Mouse (Mus musculus): ENCODE measurements at regions not wholly inside any gene's neighbourhood (a gene's known extent, or its start where the extent isn't known, plus 50 kb on each side); places are given as distances from the start of the nearest gene placed in this dataset.

- Histone ChIP-seq H3K4me1 (ENCODE audit: insufficient read depth, low read length) (no peaks in the 10 kb centered on the region), H3K27me3 (ENCODE audit: insufficient read depth, low read length) (no peaks in the 10 kb centered on the region), H3K9me3 (ENCODE audit: low read length) (no peaks in the 10 kb centered on the region), H3K36me3 (ENCODE audit: insufficient read depth, low read length) (no peaks in the 10 kb centered on the region), H3K4me3 (ENCODE audit: low read length) (no peak overlapping the region), H3K4me2 (ENCODE audit: low read depth, low read length) (no peak overlapping the region), H3K27ac (no peak overlapping the region), H3K9ac (replicated peaks; ENCODE audit: low read length) (no peak overlapping the region)
- no peak for DNase-seq (ENCODE audit: low spot score)
- TF ChIP-seq CTCF (IDR thresholded peaks at IDR 0.05; ENCODE audit: low read depth) = no peak; the same call in 1 of the 2 replicates
- 100% methylated on average over 1 of the region's 1 CpGs for WGBS
- no peak for ATAC-seq
Measured at GRCm38 (mm10) chrX:19201383-19201782, 279.7 kb downstream of the Tex13c3 start.

DNA sequence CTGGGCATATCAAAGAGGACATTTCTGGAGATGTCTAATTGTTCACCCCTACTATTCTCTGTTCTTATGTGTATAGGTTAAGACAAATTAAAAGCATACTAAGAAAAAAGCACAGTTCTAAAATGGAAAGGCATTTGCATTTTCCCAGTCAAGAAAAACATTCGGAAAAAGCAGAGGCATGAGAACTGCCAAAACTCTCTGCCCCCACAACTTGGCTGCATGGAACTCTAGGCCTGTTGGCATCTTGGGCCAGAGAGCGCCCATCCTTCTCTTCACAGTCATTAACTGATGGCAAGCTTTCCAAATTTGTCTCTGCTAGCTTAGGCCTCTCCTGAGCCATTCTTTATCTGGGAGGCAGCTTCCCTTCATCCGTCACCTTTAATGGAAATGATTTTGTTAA lies 281.6 kb downstream of the Tex13c3 start:
- Histone ChIP-seq H3K9ac (replicated peaks; ENCODE audit: low read length) (no peak overlapping the region), H3K4me1 (ENCODE audit: insufficient read depth, low read length) (no peaks in the 10 kb centered on the region), H3K36me3 (ENCODE audit: insufficient read depth, low read length) (no peaks in the 10 kb centered on the region), H3K27ac (no peak overlapping the region), H3K27me3 (ENCODE audit: insufficient read depth, low read length) (no peaks in the 10 kb centered on the region), H3K4me3 (ENCODE audit: low read length) (no peak overlapping the region), H3K9me3 (ENCODE audit: low read length) (no peaks in the 10 kb centered on the region), H3K4me2 (ENCODE audit: low read depth, low read length) (no peak overlapping the region)
- no peak for TF ChIP-seq CTCF (IDR thresholded peaks at IDR 0.05; ENCODE audit: low read depth)
- ATAC-seq (no peak), DNase-seq (ENCODE audit: low spot score) (no peak)
- WGBS = 88% methylated on average over 3 of the region's 3 CpGs

DNA sequence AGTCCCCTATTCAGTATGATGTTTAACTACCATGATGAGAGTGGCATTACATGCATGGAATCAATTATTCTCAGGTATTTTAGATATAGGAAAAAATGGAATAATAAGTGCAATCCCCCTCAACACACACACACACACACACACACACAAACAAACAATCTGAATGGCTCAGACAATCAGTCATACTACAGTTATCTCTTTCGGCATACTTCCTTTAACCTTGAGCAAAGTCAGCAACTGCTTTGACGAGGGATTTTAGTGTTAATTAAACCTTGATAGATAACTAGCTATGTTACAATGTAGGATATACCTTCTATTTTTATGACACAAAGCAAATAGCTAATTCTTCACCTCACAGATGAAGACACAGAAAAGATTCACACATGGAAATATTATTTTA lies 312.1 kb downstream of the Tex13c3 start:
- Histone ChIP-seq H3K27me3 (ENCODE audit: insufficient read depth, low read length) (no peaks in the 10 kb centered on the region), H3K9me3 (ENCODE audit: low read length) (no peaks in the 10 kb centered on the region), H3K4me2 (ENCODE audit: low read depth, low read length) (no peak overlapping the region), H3K9ac (replicated peaks; ENCODE audit: low read length) (no peak overlapping the region), H3K27ac (no peak overlapping the region), H3K36me3 (ENCODE audit: insufficient read depth, low read length) (no peaks in the 10 kb centered on the region), H3K4me1 (ENCODE audit: insufficient read depth, low read length) (no peaks in the 10 kb centered on the region), H3K4me3 (ENCODE audit: low read length) (no peak overlapping the region)
- TF ChIP-seq CTCF (IDR thresholded peaks at IDR 0.05; ENCODE audit: low read depth) = no peak
- WGBS = 80% methylated on average over 2 of the region's 2 CpGs
- ATAC-seq = no peak
- no peak for DNase-seq (ENCODE audit: low spot score)

DNA sequence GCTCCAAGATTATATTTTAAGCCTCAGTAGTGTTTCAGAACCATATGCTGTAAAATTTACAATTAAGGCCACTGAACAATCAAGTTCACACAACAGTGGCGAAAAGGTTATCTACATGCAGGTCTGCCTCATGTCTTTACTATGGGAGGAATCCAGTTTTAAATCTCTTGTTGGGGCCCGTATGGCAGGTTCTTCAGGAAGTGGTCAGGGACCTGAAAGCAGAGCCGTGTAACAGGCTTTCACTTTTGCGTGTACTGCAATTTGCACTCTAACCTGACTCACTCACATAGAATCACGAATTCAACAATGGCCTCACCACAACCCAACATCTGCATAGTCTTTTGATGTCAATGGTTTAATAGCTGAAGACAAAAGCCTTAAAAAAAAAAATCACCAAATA lies 312.6 kb downstream of the Tex13c3 start:
- Histone ChIP-seq H3K4me3 (ENCODE audit: low read length) (no peak overlapping the region), H3K36me3 (ENCODE audit: insufficient read depth, low read length) (no peaks in the 10 kb centered on the region), H3K4me1 (ENCODE audit: insufficient read depth, low read length) (no peaks in the 10 kb centered on the region), H3K4me2 (ENCODE audit: low read depth, low read length) (no peak overlapping the region), H3K9me3 (ENCODE audit: low read length) (no peaks in the 10 kb centered on the region), H3K9ac (replicated peaks; ENCODE audit: low read length) (no peak overlapping the region), H3K27me3 (ENCODE audit: insufficient read depth, low read length) (no peaks in the 10 kb centered on the region), H3K27ac (no peak overlapping the region)
- 86% methylated on average over 5 of the region's 5 CpGs for WGBS
- DNase-seq (ENCODE audit: low spot score) (no peak), ATAC-seq (no peak)
- no peak for TF ChIP-seq CTCF (IDR thresholded peaks at IDR 0.05; ENCODE audit: low read depth)

DNA sequence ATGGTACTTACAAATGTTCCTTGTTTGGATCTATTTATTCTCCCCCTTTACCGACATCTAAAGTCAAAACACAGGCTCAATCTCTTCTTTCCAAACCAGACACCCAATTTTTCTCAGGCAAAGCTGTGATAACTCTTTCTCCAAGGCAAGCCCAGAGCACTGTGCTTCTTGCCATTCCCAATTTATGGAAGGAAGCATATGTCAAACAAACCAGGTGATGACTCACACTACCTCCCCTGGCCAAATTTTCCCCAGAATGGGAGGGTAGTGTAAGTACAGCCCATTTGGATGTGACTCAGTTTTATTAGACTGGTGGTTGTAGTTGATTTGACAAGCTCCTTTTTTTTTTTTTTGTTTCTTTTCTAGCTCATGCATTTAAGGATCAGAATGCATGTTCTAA lies 313.0 kb downstream of the Tex13c3 start:
- Histone ChIP-seq H3K9ac (replicated peaks; ENCODE audit: low read length) (no peak overlapping the region), H3K27me3 (ENCODE audit: insufficient read depth, low read length) (no peaks in the 10 kb centered on the region), H3K9me3 (ENCODE audit: low read length) (no peaks in the 10 kb centered on the region), H3K4me3 (ENCODE audit: low read length) (no peak overlapping the region), H3K4me2 (ENCODE audit: low read depth, low read length) (no peak overlapping the region), H3K27ac (no peak overlapping the region), H3K4me1 (ENCODE audit: insufficient read depth, low read length) (no peaks in the 10 kb centered on the region), H3K36me3 (ENCODE audit: insufficient read depth, low read length) (no peaks in the 10 kb centered on the region)
- ATAC-seq = no peak
- no peak for TF ChIP-seq CTCF (IDR thresholded peaks at IDR 0.05; ENCODE audit: low read depth)
- WGBS = 77% methylated on average over 1 of the region's 1 CpGs
- no peak for DNase-seq (ENCODE audit: low spot score)

DNA sequence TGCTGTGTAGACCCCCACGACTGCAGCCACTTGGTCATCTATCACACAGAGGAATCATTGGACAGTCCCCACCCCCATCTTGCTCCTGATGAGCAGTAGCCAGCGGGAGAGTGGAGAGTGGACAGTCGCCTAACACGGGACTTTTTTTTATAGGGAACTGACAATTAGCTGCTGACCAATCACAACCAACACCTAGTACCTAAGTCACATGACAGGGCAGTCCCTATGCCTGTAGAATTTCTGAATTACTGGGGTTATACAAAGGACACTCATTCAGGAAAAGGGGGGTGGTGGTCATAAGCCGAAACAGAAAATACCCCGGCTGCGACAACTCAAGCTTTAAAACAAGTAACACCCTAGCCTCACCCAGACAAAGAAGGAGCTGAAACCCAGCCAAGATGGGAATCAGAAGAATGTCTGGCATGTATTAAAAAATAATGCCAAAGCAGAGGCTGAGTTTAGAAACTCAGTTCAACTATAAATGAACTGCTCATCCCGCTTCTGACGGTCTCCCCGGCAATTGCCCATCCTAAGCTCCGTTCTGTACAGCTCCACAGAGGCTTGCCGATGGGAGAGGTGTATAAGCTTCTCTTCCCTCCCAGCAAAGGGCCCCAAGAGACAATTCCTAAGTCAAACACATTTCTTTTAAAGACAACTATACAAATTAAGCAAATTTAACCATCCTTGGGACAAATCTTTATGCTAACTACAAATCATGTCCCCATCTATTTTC lies 313.8 kb downstream of the Tex13c3 start:
- no peaks in the 10 kb centered on the region for H3K9me3 ChIP-seq (ENCODE audit: low read length)
- ATAC-seq = peak; percentile 81
- no peak for TF ChIP-seq CTCF (IDR thresholded peaks at IDR 0.05; ENCODE audit: low read depth)
- H3K4me3 ChIP-seq (ENCODE audit: low read length) = peak overlapping the region; percentile 27
- WGBS = 52% methylated on average over 12 of the region's 12 CpGs
- peak overlapping the region; percentile 50 for H3K4me2 ChIP-seq (ENCODE audit: low read depth, low read length)
- H3K4me1 ChIP-seq (ENCODE audit: insufficient read depth, low read length) = no peaks in the 10 kb centered on the region
- H3K36me3 ChIP-seq (ENCODE audit: insufficient read depth, low read length) = no peaks in the 10 kb centered on the region
- DNase-seq (ENCODE audit: low spot score) = peak; percentile 22
- H3K9ac ChIP-seq (replicated peaks; ENCODE audit: low read length) = no peak overlapping the region
- H3K27ac ChIP-seq = no peak overlapping the region
- H3K27me3 ChIP-seq (ENCODE audit: insufficient read depth, low read length) = no peaks in the 10 kb centered on the region

GRCm38 (mm10) chrX:19165891-19166644 lies 315.1 kb downstream of the Tex13c3 start:
- Histone ChIP-seq H3K27me3 (ENCODE audit: insufficient read depth, low read length) (no peaks in the 10 kb centered on the region), H3K4me2 (ENCODE audit: low read depth, low read length) (peak overlapping the region; percentile 50), H3K36me3 (ENCODE audit: insufficient read depth, low read length) (no peaks in the 10 kb centered on the region), H3K4me1 (ENCODE audit: insufficient read depth, low read length) (no peaks in the 10 kb centered on the region), H3K4me3 (ENCODE audit: low read length) (peak overlapping the region; percentile 27), H3K27ac (no peak overlapping the region), H3K9ac (replicated peaks; ENCODE audit: low read length) (no peak overlapping the region), H3K9me3 (ENCODE audit: low read length) (no peaks in the 10 kb centered on the region)
- DNase-seq (ENCODE audit: low spot score) (no peak), ATAC-seq (no peak)
- TF ChIP-seq CTCF (IDR thresholded peaks at IDR 0.05; ENCODE audit: low read depth) = no peak
- 72% methylated on average over 5 of the region's 5 CpGs for WGBS

All from hindbrain, postnatal 0 days (tissue).